Mouse (Mus musculus): ENCODE data around the gene Grin2a. TPM values are rescaled to one million over a fixed set of nuclear protein-coding genes. Genes with fewer than 3 reads are reported as not detected.

Grin2a gene
- polyA plus RNA-seq, 1 experiment = 0.04 TPM

DNA sequence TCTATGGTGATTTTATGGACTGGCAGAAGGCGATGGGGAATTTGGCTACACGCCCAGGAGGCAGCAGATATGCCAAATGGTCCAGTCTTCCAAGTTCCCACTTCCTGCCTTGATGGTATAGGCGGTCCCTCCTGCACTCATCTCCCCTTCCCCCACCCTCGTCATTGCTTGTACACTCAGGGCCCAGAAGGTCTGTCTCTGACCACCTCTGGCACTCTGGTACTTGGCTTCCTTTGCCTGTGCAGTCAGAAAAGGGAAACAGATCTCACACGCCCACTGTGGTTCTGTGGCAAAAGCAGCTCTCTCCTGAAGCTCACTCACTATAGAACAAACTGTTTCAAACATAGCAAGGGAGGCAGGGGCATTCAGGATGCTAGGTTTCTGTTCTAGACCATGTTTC lies 227.0 kb downstream of the Grin2a start:
- no peak overlapping the region for H3K4me3 ChIP-seq (ENCODE audit: extremely low read depth, insufficient read depth, insufficient read length)
- H3K36me3 ChIP-seq (ENCODE audit: control insufficient read depth, insufficient read depth, low read length) = no peaks in the 10 kb centered on the region
- no peaks in the 10 kb centered on the region for H3K27me3 ChIP-seq (ENCODE audit: control insufficient read depth, insufficient read depth, low read length)
- H3K27ac ChIP-seq (ENCODE audit: insufficient read depth, low read length) = no peak overlapping the region
- DNase-seq (ENCODE audit: low read depth in 1 of 2, low spot score in 2 of 2) = no peak
- H3K4me1 ChIP-seq (ENCODE audit: control insufficient read depth, insufficient read depth, insufficient read length) = no peaks in the 10 kb centered on the region
- 50% methylated on average over 5 of the region's 5 CpGs for WGBS
- TF ChIP-seq POLR2A (IDR thresholded peaks at IDR 0.05; ENCODE audit: low read depth, low read length) = no peak
- no peak for TF ChIP-seq CTCF (IDR thresholded peaks at IDR 0.05; ENCODE audit: extremely low read depth, insufficient read depth, insufficient read length, insufficient replicate concordance)

DNA sequence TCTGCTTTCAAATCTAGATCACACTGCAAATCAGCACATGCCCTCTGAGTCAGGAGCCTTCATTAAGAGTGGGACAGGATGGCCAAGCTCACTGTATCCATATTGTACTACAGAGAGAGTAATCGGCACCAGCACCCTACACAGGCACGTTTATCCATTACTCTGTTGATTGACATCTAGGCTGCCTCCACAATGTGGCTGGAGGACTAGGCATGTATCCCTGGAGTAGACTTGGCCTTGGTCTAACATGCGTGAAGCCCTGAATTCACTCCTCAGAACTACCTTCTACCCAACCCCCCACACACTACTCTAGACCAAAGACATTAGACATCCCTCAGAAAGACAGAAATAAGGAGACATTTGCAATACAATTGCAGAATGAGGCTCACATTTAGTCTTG lies 227.4 kb downstream of the Grin2a start:
- WGBS = 88% methylated on average over 3 of the region's 3 CpGs
- H3K27me3 ChIP-seq (ENCODE audit: control insufficient read depth, insufficient read depth, low read length) = no peaks in the 10 kb centered on the region
- DNase-seq (ENCODE audit: low read depth in 1 of 2, low spot score in 2 of 2) = no peak
- TF ChIP-seq POLR2A (IDR thresholded peaks at IDR 0.05; ENCODE audit: low read depth, low read length) = no peak
- TF ChIP-seq CTCF (IDR thresholded peaks at IDR 0.05; ENCODE audit: extremely low read depth, insufficient read depth, insufficient read length, insufficient replicate concordance) = no peak
- no peak overlapping the region for H3K27ac ChIP-seq (ENCODE audit: insufficient read depth, low read length)
- H3K36me3 ChIP-seq (ENCODE audit: control insufficient read depth, insufficient read depth, low read length) = no peaks in the 10 kb centered on the region
- no peak overlapping the region for H3K4me3 ChIP-seq (ENCODE audit: extremely low read depth, insufficient read depth, insufficient read length)
- H3K4me1 ChIP-seq (ENCODE audit: control insufficient read depth, insufficient read depth, insufficient read length) = no peaks in the 10 kb centered on the region

DNA sequence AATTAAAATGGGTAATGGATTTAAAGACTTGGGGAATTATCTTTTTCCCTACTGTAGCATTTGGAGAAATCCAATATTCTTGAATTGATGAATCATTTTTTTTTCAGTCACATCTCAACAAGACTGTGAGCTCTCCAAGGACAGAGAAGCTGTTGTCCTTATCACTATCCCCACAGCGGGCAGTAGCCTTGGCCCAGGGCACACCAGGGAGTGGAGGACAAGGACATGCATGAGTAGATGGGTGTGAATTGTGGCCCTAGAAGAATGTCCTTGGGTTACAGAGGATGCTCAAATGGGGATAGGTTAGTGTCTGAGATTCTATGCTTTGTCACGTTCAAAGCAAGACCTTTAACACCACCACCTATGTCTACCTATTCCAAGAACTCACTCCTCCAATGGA lies 231.3 kb downstream of the Grin2a start:
- Histone ChIP-seq H3K36me3 (ENCODE audit: control insufficient read depth, insufficient read depth, low read length) (no peaks in the 10 kb centered on the region), H3K27ac (ENCODE audit: insufficient read depth, low read length) (no peak overlapping the region), H3K4me1 (ENCODE audit: control insufficient read depth, insufficient read depth, insufficient read length) (no peaks in the 10 kb centered on the region), H3K4me3 (ENCODE audit: extremely low read depth, insufficient read depth, insufficient read length) (no peak overlapping the region), H3K27me3 (ENCODE audit: control insufficient read depth, insufficient read depth, low read length) (no peaks in the 10 kb centered on the region)
- 77% methylated on average over 2 of the region's 2 CpGs for WGBS
- TF ChIP-seq CTCF (IDR thresholded peaks at IDR 0.05; ENCODE audit: extremely low read depth, insufficient read depth, insufficient read length, insufficient replicate concordance) (no peak), POLR2A (IDR thresholded peaks at IDR 0.05; ENCODE audit: low read depth, low read length) (no peak)
- no peak for DNase-seq (ENCODE audit: low read depth in 1 of 2, low spot score in 2 of 2)

GRCm38 (mm10) chr16:9760347-9760746 lies 235.0 kb downstream of the Grin2a start:
- 87% methylated on average over 2 of the region's 2 CpGs for WGBS
- Histone ChIP-seq H3K27ac (ENCODE audit: insufficient read depth, low read length) (no peak overlapping the region), H3K36me3 (ENCODE audit: control insufficient read depth, insufficient read depth, low read length) (no peaks in the 10 kb centered on the region), H3K27me3 (ENCODE audit: control insufficient read depth, insufficient read depth, low read length) (no peaks in the 10 kb centered on the region), H3K4me1 (ENCODE audit: control insufficient read depth, insufficient read depth, insufficient read length) (no peaks in the 10 kb centered on the region), H3K4me3 (ENCODE audit: extremely low read depth, insufficient read depth, insufficient read length) (no peak overlapping the region)
- TF ChIP-seq POLR2A (IDR thresholded peaks at IDR 0.05; ENCODE audit: low read depth, low read length) (no peak), CTCF (IDR thresholded peaks at IDR 0.05; ENCODE audit: extremely low read depth, insufficient read depth, insufficient read length, insufficient replicate concordance) (no peak)
- DNase-seq (ENCODE audit: low read depth in 1 of 2, low spot score in 2 of 2) = no peak

DNA sequence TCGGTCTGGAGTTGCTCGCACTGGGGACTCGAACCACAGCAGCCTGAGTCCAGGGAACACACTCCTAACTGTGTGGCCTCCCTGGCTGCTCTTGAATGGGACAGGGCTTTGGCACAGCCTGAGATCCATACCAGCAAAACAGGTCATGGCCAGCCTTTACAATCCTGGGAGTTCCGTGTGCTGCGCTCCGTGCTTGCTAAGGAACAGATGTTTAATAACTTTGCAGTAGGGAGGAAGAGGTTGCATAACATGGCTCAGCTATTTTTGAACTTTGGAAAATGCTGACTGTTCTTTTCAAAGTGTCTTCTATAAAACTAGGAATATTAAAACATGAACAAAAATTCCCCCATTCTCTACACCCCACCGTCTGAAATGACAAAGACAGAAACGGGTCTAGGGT lies 238.5 kb downstream of the Grin2a start:
- no peaks in the 10 kb centered on the region for H3K4me1 ChIP-seq (ENCODE audit: control insufficient read depth, insufficient read depth, insufficient read length)
- H3K27ac ChIP-seq (ENCODE audit: insufficient read depth, low read length) = no peak overlapping the region
- no peak overlapping the region for H3K4me3 ChIP-seq (ENCODE audit: extremely low read depth, insufficient read depth, insufficient read length)
- TF ChIP-seq POLR2A (IDR thresholded peaks at IDR 0.05; ENCODE audit: low read depth, low read length) (no peak), CTCF (IDR thresholded peaks at IDR 0.05; ENCODE audit: extremely low read depth, insufficient read depth, insufficient read length, insufficient replicate concordance) (no peak)
- no peaks in the 10 kb centered on the region for H3K36me3 ChIP-seq (ENCODE audit: control insufficient read depth, insufficient read depth, low read length)
- H3K27me3 ChIP-seq (ENCODE audit: control insufficient read depth, insufficient read depth, low read length) = no peaks in the 10 kb centered on the region
- 89% methylated on average over 8 of the region's 8 CpGs for WGBS
- DNase-seq (ENCODE audit: low read depth in 1 of 2, low spot score in 2 of 2) = no peak

DNA sequence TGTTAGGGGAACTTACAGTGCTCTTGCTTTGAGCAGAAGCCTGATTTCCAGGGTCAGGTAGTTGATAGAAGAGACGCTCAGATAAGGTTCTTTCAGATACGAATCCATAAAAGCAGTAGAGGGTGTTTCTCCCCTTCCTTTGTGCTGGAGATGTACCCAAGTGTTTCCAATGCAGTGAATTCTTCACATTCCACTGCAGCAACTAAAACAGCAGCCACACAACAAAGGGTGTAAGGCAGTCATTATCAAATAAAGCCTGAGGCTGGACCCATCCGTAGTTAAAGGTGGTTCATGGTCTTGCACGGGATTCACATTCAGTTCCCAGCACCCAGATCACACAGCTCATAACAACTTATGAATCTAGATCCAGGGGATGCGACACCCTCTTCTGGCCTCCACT lies 241.3 kb downstream of the Grin2a start:
- 89% methylated on average over 5 of the region's 5 CpGs for WGBS
- TF ChIP-seq POLR2A (IDR thresholded peaks at IDR 0.05; ENCODE audit: low read depth, low read length) = no peak
- no peak for TF ChIP-seq CTCF (IDR thresholded peaks at IDR 0.05; ENCODE audit: extremely low read depth, insufficient read depth, insufficient read length, insufficient replicate concordance)
- no peak for DNase-seq (ENCODE audit: low read depth in 1 of 2, low spot score in 2 of 2)
- H3K27me3 ChIP-seq (ENCODE audit: control insufficient read depth, insufficient read depth, low read length) = no peaks in the 10 kb centered on the region
- no peak overlapping the region for H3K27ac ChIP-seq (ENCODE audit: insufficient read depth, low read length)
- H3K4me3 ChIP-seq (ENCODE audit: extremely low read depth, insufficient read depth, insufficient read length) = no peak overlapping the region
- H3K36me3 ChIP-seq (ENCODE audit: control insufficient read depth, insufficient read depth, low read length) = no peaks in the 10 kb centered on the region
- no peaks in the 10 kb centered on the region for H3K4me1 ChIP-seq (ENCODE audit: control insufficient read depth, insufficient read depth, insufficient read length)

DNA sequence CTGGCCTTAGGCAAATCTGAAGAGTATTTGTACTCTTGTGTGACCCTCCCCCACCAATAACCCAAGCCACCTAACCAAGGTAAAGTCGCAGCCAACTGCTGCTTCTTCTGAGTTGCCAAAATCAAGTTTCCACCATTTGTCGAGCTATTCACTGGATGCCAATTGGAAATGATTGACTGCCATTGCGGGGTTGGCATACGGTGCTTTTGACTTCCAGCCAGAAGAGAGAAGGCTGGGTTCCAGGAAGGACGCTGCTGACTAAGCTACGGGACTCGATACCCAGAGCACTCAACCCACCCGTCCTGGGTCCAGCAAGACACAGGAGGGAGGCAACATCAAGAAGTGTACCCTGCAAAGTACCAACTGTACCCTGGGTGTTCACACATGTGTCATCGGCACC lies 242.3 kb downstream of the Grin2a start:
- H3K27me3 ChIP-seq (ENCODE audit: control insufficient read depth, insufficient read depth, low read length) = no peaks in the 10 kb centered on the region
- H3K4me1 ChIP-seq (ENCODE audit: control insufficient read depth, insufficient read depth, insufficient read length) = no peaks in the 10 kb centered on the region
- DNase-seq (ENCODE audit: low read depth in 1 of 2, low spot score in 2 of 2) = no peak
- no peak overlapping the region for H3K4me3 ChIP-seq (ENCODE audit: extremely low read depth, insufficient read depth, insufficient read length)
- H3K36me3 ChIP-seq (ENCODE audit: control insufficient read depth, insufficient read depth, low read length) = no peaks in the 10 kb centered on the region
- TF ChIP-seq POLR2A (IDR thresholded peaks at IDR 0.05; ENCODE audit: low read depth, low read length) = no peak
- TF ChIP-seq CTCF (IDR thresholded peaks at IDR 0.05; ENCODE audit: extremely low read depth, insufficient read depth, insufficient read length, insufficient replicate concordance) = no peak
- 92% methylated on average over 9 of the region's 9 CpGs for WGBS
- H3K27ac ChIP-seq (ENCODE audit: insufficient read depth, low read length) = no peak overlapping the region
